Mouse (Mus musculus) kidney, adult 2 months (tissue): ENCODE measurements at regions not wholly inside any gene's neighbourhood (a gene's known extent, or its start where the extent isn't known, plus 50 kb on each side); places are given as distances from the start of the nearest gene placed in this dataset.

Source experiments
- DNase-seq: peaks from one replicate; pipeline ENCODE4 v3.0.0; 2021
- H3K27ac ChIP-seq: fragments of 200-500 bp; 2 replicates; pipeline ENCODE4 v1.5.1; 2012; ENCODE audit warnings: low read depth, low read length, control low read depth, inconsistent platforms; ENCODE audit not compliant: insufficient read depth
- H3K27me3 ChIP-seq: fragments of 200-500 bp; replicated peaks from 2 replicates; pipeline ENCODE4 v1.6.1; 2012; ENCODE audit warnings: mild to moderate bottlenecking, moderate library complexity, low read length, inconsistent platforms; ENCODE audit not compliant: control insufficient read depth, insufficient read depth
- H3K36me3 ChIP-seq: fragments of 200-500 bp; 2 replicates; pipeline ENCODE4 v1.6.1; 2012; ENCODE audit warnings: mild to moderate bottlenecking, moderate library complexity, low read length, inconsistent platforms; ENCODE audit not compliant: control insufficient read depth, insufficient read depth
- H3K4me1 ChIP-seq: fragments of 200-500 bp; 2 replicates; pipeline ENCODE4 v1.6.1; 2011; ENCODE audit warnings: low read length; ENCODE audit not compliant: control insufficient read depth, insufficient read depth
- H3K4me3 ChIP-seq: fragments of 200-500 bp; 2 replicates; pipeline ENCODE4 v1.5.1; 2011; ENCODE audit warnings: mild to moderate bottlenecking, low read depth, low read length, control low read depth; ENCODE audit not compliant: insufficient read depth
- CTCF ChIP-seq: fragments of 200-500 bp; conservative IDR thresholded peaks from 2 replicates; pipeline ENCODE4 v1.5.1; 2011; ENCODE audit warnings: low read depth, mild to moderate bottlenecking, control low read depth, low read length, moderate library complexity, mixed read lengths; ENCODE audit not compliant: insufficient read depth, insufficient read length
- POLR2A ChIP-seq: fragments of 200-500 bp; IDR thresholded peaks from one replicate; pipeline ENCODE4 v1.6.1; 2011; ENCODE audit warnings: low read depth, low read length, control low read depth
- WGBS: fragments of 180-500 bp; shearing (Covaris S2); methylation state at CpG from one replicate; pipeline ENCODE4 v1.1.7; 2018; 5-methylcytosine and 5-hydroxymethylcytosine counted together

DNA sequence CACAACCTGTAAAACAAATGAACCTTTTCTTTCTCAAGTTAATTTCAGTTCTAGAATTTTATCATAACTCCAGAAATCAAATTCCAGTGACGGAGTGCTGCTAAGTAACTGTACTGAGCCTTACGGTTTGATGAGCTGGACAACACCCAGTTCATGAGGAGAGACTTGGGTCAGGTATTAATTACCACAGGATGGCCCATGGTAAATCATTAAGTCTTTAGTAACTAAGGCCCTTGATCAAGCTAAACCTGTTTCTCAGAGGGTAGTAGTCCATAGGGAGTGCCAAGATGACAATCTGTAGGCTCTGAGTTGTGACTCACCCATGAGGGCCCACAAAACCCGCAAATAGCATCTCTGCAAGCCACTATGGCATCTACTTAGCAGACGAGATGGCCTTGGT lies 101.1 kb upstream of the Arhgap5 start:
- 86% methylated on average over 4 of the region's 4 CpGs for WGBS
- TF ChIP-seq CTCF (no peak), POLR2A (no peak)
- Histone ChIP-seq H3K27me3 (no peaks in the 10 kb centered on the region), H3K4me3 (no peak overlapping the region), H3K36me3 (no peaks in the 10 kb centered on the region), H3K27ac (no peak overlapping the region), H3K4me1 (no peaks in the 10 kb centered on the region)
- DNase-seq = peak; percentile 66

GRCm38 (mm10) chr12:52406386-52406785 lies 97.4 kb upstream of the Arhgap5 start:
- no peaks in the 10 kb centered on the region for H3K4me1 ChIP-seq
- WGBS = 75% methylated on average over 6 of the region's 6 CpGs
- no peak for DNase-seq
- no peak overlapping the region for H3K4me3 ChIP-seq
- no peak overlapping the region for H3K27ac ChIP-seq
- H3K36me3 ChIP-seq = no peaks in the 10 kb centered on the region
- TF ChIP-seq POLR2A = no peak
- TF ChIP-seq CTCF = no peak
- no peaks in the 10 kb centered on the region for H3K27me3 ChIP-seq

GRCm38 (mm10) chr12:52408307-52408895 lies 95.4 kb upstream of the Arhgap5 start:
- Histone ChIP-seq H3K36me3 (no peaks in the 10 kb centered on the region), H3K27me3 (no peaks in the 10 kb centered on the region), H3K4me1 (no peaks in the 10 kb centered on the region), H3K27ac (no peak overlapping the region), H3K4me3 (no peak overlapping the region)
- no peak for DNase-seq
- WGBS = 92% methylated on average over 8 of the region's 8 CpGs
- TF ChIP-seq CTCF (0 out of 2 replicates have a peak, but pooled peaks have one; percentile 10), POLR2A (no peak)

DNA sequence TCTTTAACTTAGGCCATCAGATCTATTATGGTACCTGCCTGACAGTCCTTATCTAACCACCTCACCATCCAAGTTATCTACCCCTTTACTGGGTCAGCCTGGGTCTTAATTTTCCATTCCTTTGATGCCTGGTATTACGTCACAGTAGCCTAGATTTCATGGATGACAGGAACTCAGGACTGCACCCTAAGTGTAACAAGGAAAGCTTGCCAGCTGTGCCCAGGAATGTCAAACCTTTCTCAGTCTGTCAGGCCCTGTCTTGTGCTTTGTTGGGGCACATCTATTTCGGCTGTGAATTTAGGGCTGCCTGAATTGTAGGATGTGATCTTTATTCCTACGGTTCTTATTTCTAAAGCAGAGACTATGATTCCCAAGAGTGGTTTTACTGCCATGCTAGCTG lies 94.6 kb upstream of the Arhgap5 start:
- no peaks in the 10 kb centered on the region for H3K36me3 ChIP-seq
- whole genome bisulfite sequencing = 63% methylated on average over 3 of the region's 3 CpGs
- no peak overlapping the region for H3K4me3 ChIP-seq
- no peaks in the 10 kb centered on the region for H3K27me3 ChIP-seq
- H3K27ac ChIP-seq = 0 out of 2 replicates have a peak overlapping the region, but pooled peaks have one; percentile 14
- no peak for TF ChIP-seq CTCF
- TF ChIP-seq POLR2A = no peak
- no peaks in the 10 kb centered on the region for H3K4me1 ChIP-seq
- peak; percentile 51 for DNase-seq

GRCm38 (mm10) chr12:52412172-52412571 lies 91.6 kb upstream of the Arhgap5 start:
- no peaks in the 10 kb centered on the region for H3K36me3 ChIP-seq
- 90% methylated on average over 4 of the region's 4 CpGs for WGBS

DNA sequence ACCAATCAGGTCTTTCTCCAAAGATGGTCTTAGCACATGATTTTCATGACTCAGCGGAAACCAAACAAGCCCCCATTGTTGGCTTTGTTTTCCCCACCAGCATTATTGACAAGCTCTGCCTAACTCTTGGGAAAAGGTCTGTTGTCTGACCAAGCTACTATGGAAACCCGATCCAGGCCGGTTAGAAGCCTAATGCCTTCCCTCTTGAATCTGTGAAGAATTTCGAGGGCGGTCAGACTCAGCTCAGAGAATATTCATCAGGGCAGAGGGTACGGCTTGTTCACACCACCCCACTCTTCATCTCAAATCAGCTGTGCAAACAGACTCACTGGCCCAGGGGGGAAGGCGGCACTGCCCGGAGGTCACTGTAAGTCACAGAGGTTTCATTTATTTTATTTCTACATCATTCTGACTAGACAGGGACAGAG lies 90.7 kb upstream of the Arhgap5 start:
- 37% methylated on average over 8 of the region's 8 CpGs for WGBS
- H3K27me3 ChIP-seq = no peaks in the 10 kb centered on the region
- H3K4me3 ChIP-seq = no peak overlapping the region
- no peak overlapping the region for H3K27ac ChIP-seq
- H3K36me3 ChIP-seq = no peaks in the 10 kb centered on the region
- TF ChIP-seq CTCF = no peak
- TF ChIP-seq POLR2A = no peak
- no peaks in the 10 kb centered on the region for H3K4me1 ChIP-seq
- no peak for DNase-seq

More at GRCm38 (mm10) chr12:52412172-52412571, 91.6 kb upstream of the Arhgap5 start:
- Histone ChIP-seq H3K27ac (no peak overlapping the region), H3K4me3 (no peak overlapping the region), H3K27me3 (no peaks in the 10 kb centered on the region), H3K4me1 (no peaks in the 10 kb centered on the region)
- TF ChIP-seq POLR2A = no peak
- no peak for TF ChIP-seq CTCF
- DNase-seq = no peak

- no peak for DNase-seq
- TF ChIP-seq CTCF (no peak), POLR2A (no peak)
- H3K27me3 ChIP-seq = no peaks in the 10 kb centered on the region
- H3K27ac ChIP-seq = no peak overlapping the region
- H3K36me3 ChIP-seq = no peaks in the 10 kb centered on the region
- WGBS = 91% methylated on average over 1 of the region's 1 CpGs
- no peak overlapping the region for H3K4me3 ChIP-seq
- H3K4me1 ChIP-seq = no peaks in the 10 kb centered on the region
Observed at GRCm38 (mm10) chr12:52422729-52423128, 81.0 kb upstream of the Arhgap5 start.
